Mouse (Mus musculus): ENCODE measurements around the gene Lyrm4.

GRCm38 (mm10) chr13:35994067-35994466 is 123.3 kb downstream of the Lyrm4 start:
- TF ChIP-seq MAFK (IDR thresholded peaks at IDR 0.05; ENCODE audit: insufficient read depth, low read depth, low read length) = no peak
- no peak for TF ChIP-seq ZC3H11A (IDR thresholded peaks at IDR 0.05; ENCODE audit: borderline replicate concordance, low read depth, low read length)
